Mouse (Mus musculus): Measurements from ENCODE around the gene Dcdc2b.

The Dcdc2b gene

GRCm38 (mm10) chr4:129614093-129614492 is at the start of gene Dcdc2b:
Dcdc2b (minus strand) TSS chr4:129614257.
- DNase-seq, result no peak

- DNase-seq, result no peak
These were observed 48.3 kb upstream of the Dcdc2b start for GRCm38 (mm10) chr4:129662255-129662813.

GRCm38 (mm10) chr4:129661584-129661983 is 47.5 kb upstream of the Dcdc2b start:
- no peak for DNase-seq

GRCm38 (mm10) chr4:129654770-129655169 is 40.7 kb upstream of the Dcdc2b start:
- DNase-seq, result no peak

- peak in 1 of 2 experiments; percentile 50 for DNase-seq
These were observed 36.3 kb upstream of the Dcdc2b start for GRCm38 (mm10) chr4:129650359-129650758.

- DNase-seq, result no peak
These were observed 34.6 kb upstream of the Dcdc2b start for GRCm38 (mm10) chr4:129648656-129649055.

GRCm38 (mm10) chr4:129645204-129645603 is 31.1 kb upstream of the Dcdc2b start:
- DNase-seq, result no peak

- DNase-seq, result no peak
These were observed 27.7 kb upstream of the Dcdc2b start for GRCm38 (mm10) chr4:129641756-129642155.

GRCm38 (mm10) chr4:129640638-129641467 is 26.8 kb upstream of the Dcdc2b start, which contains the start of gene Txlna:
Txlna (minus strand) TSS chr4:129641065.
- DNase-seq, result peak; percentile 97

GRCm38 (mm10) chr4:129640101-129640637 is 26.1 kb upstream of the Dcdc2b start:
- peak in 1 of 2 experiments; percentile 48 for DNase-seq

- DNase-seq, result no peak
These were observed 25.2 kb upstream of the Dcdc2b start for GRCm38 (mm10) chr4:129639221-129639620.

GRCm38 (mm10) chr4:129633852-129634251 is 19.8 kb upstream of the Dcdc2b start:
- no peak for DNase-seq

- DNase-seq, result no peak
These were observed 17.8 kb upstream of the Dcdc2b start for GRCm38 (mm10) chr4:129631867-129632266.

- DNase-seq, result peak in 1 of 2 experiments; percentile 49
These were observed 16.9 kb upstream of the Dcdc2b start for GRCm38 (mm10) chr4:129630944-129631343.

- DNase-seq, result no peak
These were observed 12.0 kb upstream of the Dcdc2b start for GRCm38 (mm10) chr4:129626035-129626434.

- DNase-seq, result no peak
These were observed 11.4 kb upstream of the Dcdc2b start for GRCm38 (mm10) chr4:129625496-129625895.

- peak in 1 of 2 experiments; percentile 48 for DNase-seq
These were observed 10.9 kb upstream of the Dcdc2b start for GRCm38 (mm10) chr4:129625029-129625370.

GRCm38 (mm10) chr4:129624281-129625028 is 10.4 kb upstream of the Dcdc2b start:
- DNase-seq, result peak; percentile 86 to 89

GRCm38 (mm10) chr4:129623681-129624091 is 9.6 kb upstream of the Dcdc2b start, which contains the start of gene Ccdc28b:
Ccdc28b (minus strand) TSS chr4:129623947.
- DNase-seq, result peak in 1 of 2 experiments; percentile 59

- DNase-seq, result no peak
These were observed 8.9 kb upstream of the Dcdc2b start for GRCm38 (mm10) chr4:129622803-129623535.

- no peak for DNase-seq
These were observed 8.2 kb upstream of the Dcdc2b start for GRCm38 (mm10) chr4:129622120-129622802.

Data from kidney, adult 8-10 months (tissue).